In genomic region chr4:116780541-116780940, GRCm38 (mm10) we compare ENCODE assay signal across 17 mouse cellular contexts. TPM values are rescaled to one million over a fixed set of nuclear protein-coding genes. Genes with fewer than 3 reads are reported as not detected.
"Had no signal": no experiment of that assay in that cellular context is flagged by ENCODE, and none has a peak within 500 bp of the region (broad histone marks: within the 10 kb centered on the region; RNA-seq: fewer than 3 reads in every experiment).

No protein-coding gene starts in this region.

- H3K4me3 ChIP-seq: liver, embryonic 15.5 days; midbrain, embryonic 10.5 days; midbrain, embryonic 13.5 days; midbrain, embryonic 15.5 days; neural tube, embryonic 12.5 days; stomach, embryonic 15.5 days had no signal

- DNase-seq: liver, postnatal 0 days; lung, embryonic 14.5 days; lung, postnatal 10 days; lung, postnatal 4 days; right cerebral cortex, postnatal 14 days; thymus, adult 2 months; thymus, postnatal 25 days had no signal

- H3K4me2 ChIP-seq: liver, embryonic 15.5 days; lung, embryonic 14.5 days; midbrain, embryonic 13.5 days; midbrain, embryonic 15.5 days; neural tube, embryonic 12.5 days; stomach, embryonic 15.5 days had no signal

- H3K27ac ChIP-seq: liver, embryonic 15.5 days; midbrain, embryonic 10.5 days; midbrain, embryonic 13.5 days; midbrain, embryonic 15.5 days; neural tube, embryonic 12.5 days; stomach, embryonic 15.5 days; stomach, postnatal 0 days had no signal

- H3K27me3 ChIP-seq: liver, embryonic 15.5 days; midbrain, embryonic 15.5 days; neural tube, embryonic 12.5 days; stomach, embryonic 15.5 days had no signal

- ATAC-seq: liver, postnatal 0 days; midbrain, embryonic 13.5 days; midbrain, embryonic 15.5 days had no signal

- H3K4me1 ChIP-seq: liver, embryonic 15.5 days; midbrain, embryonic 15.5 days; stomach, embryonic 15.5 days had no signal

- H3K36me3 ChIP-seq: liver, embryonic 15.5 days; midbrain, embryonic 10.5 days; midbrain, embryonic 13.5 days; midbrain, embryonic 15.5 days; neural tube, embryonic 12.5 days; stomach, embryonic 15.5 days had no signal

- H3K9me3 ChIP-seq: liver, embryonic 15.5 days; midbrain, embryonic 10.5 days; midbrain, embryonic 13.5 days; midbrain, embryonic 15.5 days; neural tube, embryonic 12.5 days; stomach, embryonic 15.5 days had no signal

- H3K9ac ChIP-seq: liver, embryonic 15.5 days; liver, postnatal 0 days; lung, embryonic 14.5 days; midbrain, embryonic 13.5 days; midbrain, embryonic 15.5 days; neural tube, embryonic 12.5 days; stomach, embryonic 15.5 days had no signal

RNA-seq across cellular contexts. Expression of gene Hpdl, which starts 41.0 kb away (rescaled TPM):
- total RNA-seq: megakaryocyte, adult 5-6 weeks; monocyte, adult 5-6 weeks; neutrophil, adult 5-6 weeks had no signal
